Mouse (Mus musculus) forebrain, embryonic 14.5 days (tissue): ENCODE data around the gene Ppil6. TPM values are rescaled to one million over a fixed set of nuclear protein-coding genes. Genes with fewer than 3 reads are reported as not detected.
A peak's percentile ranks its signal among the peaks of the same experiment; 100 is the strongest.

Experiments
- ATAC-seq: fragments of 200-750 bp; cut with Nextera tagmentation; 2 replicates; pipeline ENCODE4 v1.8.0; 2017; ENCODE audit warnings: mild to moderate bottlenecking, moderate library complexity
- DNase-seq: peaks from one replicate; pipeline ENCODE4 v3.0.0-alpha.2; 2015; ENCODE audit warnings: low spot score
- H3K27ac ChIP-seq: fragments of 300-500 bp; sonication (generic); 2 replicates; pipeline ENCODE4 v1.5.1; 2014; ENCODE audit warnings: low read depth, mild to moderate bottlenecking, control low read depth, low read length, moderate library complexity
- H3K27me3 ChIP-seq: fragments of 300-500 bp; sonication (generic); replicated peaks from 2 replicates; pipeline ENCODE4 v1.6.1; 2014; ENCODE audit warnings: low read length, control low read depth, mixed read lengths; ENCODE audit not compliant: control insufficient read depth, insufficient read depth
- H3K36me3 ChIP-seq: fragments of 300-500 bp; sonication (generic); 2 replicates; pipeline ENCODE4 v1.6.1; 2014; ENCODE audit warnings: low read length, control low read depth; ENCODE audit not compliant: control insufficient read depth, insufficient read depth
- H3K4me1 ChIP-seq: fragments of 300-500 bp; sonication (generic); 2 replicates; pipeline ENCODE4 v1.6.1; 2014; ENCODE audit warnings: antibody characterized with exemption, low read length, control low read depth; ENCODE audit not compliant: control insufficient read depth, insufficient read depth
- H3K4me2 ChIP-seq: fragments of 300-500 bp; sonication (generic); 2 replicates; pipeline ENCODE4 v1.6.1; 2014; ENCODE audit warnings: mild to moderate bottlenecking, control low read depth, low read length
- H3K4me3 ChIP-seq: fragments of 300-500 bp; sonication (generic); 2 replicates; pipeline ENCODE4 v1.5.1; 2014; ENCODE audit warnings: low read depth, low read length, control low read depth
- H3K9ac ChIP-seq: fragments of 300-500 bp; sonication (generic); 2 replicates; pipeline ENCODE4 v1.6.1; 2014; ENCODE audit warnings: mild to moderate bottlenecking, low read length, control low read depth, moderate library complexity
- H3K9me3 ChIP-seq: fragments of 300-500 bp; sonication (generic); replicated peaks from 2 replicates; pipeline ENCODE4 v1.6.1; 2016; ENCODE audit warnings: low read length, control low read depth, mixed read lengths; ENCODE audit not compliant: control insufficient read depth
- WGBS: fragments of 180-500 bp; shearing (Covaris S2); extraction: QIAGEN DNeasy Blood & Tissue Kit; methylation state at CpG from one replicate; pipeline ENCODE4 v1.1.7; 2014; 5-methylcytosine and 5-hydroxymethylcytosine counted together
- polyA plus RNA-seq: library from polyadenylated mRNA; unstranded; fragments of >200 nt; fragmentation: Nextera tagmentation; extraction: Ambion mirVana; gene quantifications from 2 replicates; pipeline ENCODE4 v1.2.1, GENCODE M21; 2014

Gene Ppil6
- polyA plus RNA-seq, 1 experiment from 2014 or later: 2.0 TPM

GRCm38 (mm10) chr10:41474981-41475391 is 15.3 kb upstream of the Ppil6 start:
- Histone ChIP-seq H3K27me3 (no peaks in the 10 kb centered on the region), H3K36me3 (no peaks in the 10 kb centered on the region), H3K4me1 (peaks cover 13% of the 10 kb centered on the region; the same call in 1 of the 2 replicates), H3K4me2 (no peak overlapping the region), H3K9ac (no peak overlapping the region), H3K27ac (no peak overlapping the region), H3K9me3 (no peaks in the 10 kb centered on the region), H3K4me3 (no peak overlapping the region)
- no peak for ATAC-seq
- 84% methylated on average over 1 of the region's 1 CpGs for WGBS
- no peak for DNase-seq

GRCm38 (mm10) chr10:41476171-41477017 is 13.8 kb upstream of the Ppil6 start, which contains the start of gene Mical1:
Mical1 (plus strand) TSS chr10:41476314.
- under 1% methylated on average over 34 of the region's 35 CpGs for WGBS
- peak within 1 kb of the TSS; percentile 79 for H3K9ac ChIP-seq
- peak within 1 kb of the TSS; percentile 58 for H3K4me3 ChIP-seq

GRCm38 (mm10) chr10:41477018-41477277 is 13.3 kb upstream of the Ppil6 start:
- 0% methylated on average over 9 of the region's 9 CpGs for WGBS
- H3K27ac ChIP-seq: peak overlapping the region; percentile 84
- H3K4me1 ChIP-seq: peaks cover 13% of the 10 kb centered on the region; the same call in 1 of the 2 replicates
- 0 out of 2 replicates have a peak, but pooled peaks cover 10% of the 10 kb centered on the region for H3K36me3 ChIP-seq
- H3K9me3 ChIP-seq: no peaks in the 10 kb centered on the region
- H3K4me2 ChIP-seq: peak overlapping the region; percentile 72
- peak; percentile 72 for DNase-seq
- H3K9ac ChIP-seq: peak overlapping the region; percentile 79
- ATAC-seq: peak; percentile 36
- H3K27me3 ChIP-seq: no peaks in the 10 kb centered on the region
- H3K4me3 ChIP-seq: peak overlapping the region; percentile 58

More at GRCm38 (mm10) chr10:41476171-41477017, 13.8 kb upstream of the Ppil6 start, which contains the start of gene Mical1:
- H3K27me3 ChIP-seq: no peaks in the 10 kb centered on the region
- H3K9me3 ChIP-seq: no peaks in the 10 kb centered on the region
- H3K4me1 ChIP-seq: peaks cover 13% of the 10 kb centered on the region; the same call in 1 of the 2 replicates
- DNase-seq: peak; percentile 65
- ATAC-seq: peak; percentile 75
- 0 out of 2 replicates have a peak, but pooled peaks cover 4% of the 10 kb centered on the region for H3K36me3 ChIP-seq
- H3K27ac ChIP-seq: peak within 1 kb of the TSS; percentile 84
- peak within 1 kb of the TSS; percentile 72 for H3K4me2 ChIP-seq

GRCm38 (mm10) chr10:41477278-41478181 is 12.7 kb upstream of the Ppil6 start:
- peak overlapping the region; percentile 84; the same call in 1 of the 2 replicates for H3K27ac ChIP-seq
- WGBS: 0% methylated on average over 20 of the region's 20 CpGs
- H3K27me3 ChIP-seq: no peaks in the 10 kb centered on the region

GRCm38 (mm10) chr10:41479961-41480360 is 10.3 kb upstream of the Ppil6 start:
- H3K4me1 ChIP-seq: peaks cover 13% of the 10 kb centered on the region; the same call in 1 of the 2 replicates
- peaks cover 34% of the 10 kb centered on the region for H3K36me3 ChIP-seq
- 90% methylated on average over 3 of the region's 3 CpGs for WGBS
- DNase-seq (no peak), ATAC-seq (no peak)
- no peaks in the 10 kb centered on the region for H3K27me3 ChIP-seq
- no peak overlapping the region for H3K4me2 ChIP-seq
- H3K9me3 ChIP-seq: no peaks in the 10 kb centered on the region
- no peak overlapping the region for H3K9ac ChIP-seq
- H3K4me3 ChIP-seq: no peak overlapping the region
- no peak overlapping the region for H3K27ac ChIP-seq

More at GRCm38 (mm10) chr10:41477278-41478181, 12.7 kb upstream of the Ppil6 start:
- H3K9me3 ChIP-seq: no peaks in the 10 kb centered on the region
- DNase-seq (peak; percentile 81), ATAC-seq (peak; percentile 80)
- H3K9ac ChIP-seq: peak overlapping the region; percentile 79
- peak overlapping the region; percentile 58 for H3K4me3 ChIP-seq
- peak overlapping the region; percentile 72 for H3K4me2 ChIP-seq
- peaks cover 13% of the 10 kb centered on the region; the same call in 1 of the 2 replicates for H3K4me1 ChIP-seq
- H3K36me3 ChIP-seq: 0 out of 2 replicates have a peak, but pooled peaks cover 15% of the 10 kb centered on the region

GRCm38 (mm10) chr10:41480938-41481880 is 9.0 kb upstream of the Ppil6 start:
- Histone ChIP-seq H3K27ac (no peak overlapping the region), H3K9ac (no peak overlapping the region), H3K9me3 (no peaks in the 10 kb centered on the region), H3K4me1 (peaks cover 8% of the 10 kb centered on the region; the same call in 1 of the 2 replicates), H3K27me3 (no peaks in the 10 kb centered on the region), H3K4me3 (no peak overlapping the region), H3K4me2 (no peak overlapping the region), H3K36me3 (peaks cover 45% of the 10 kb centered on the region)
- 77% methylated on average over 33 of the region's 33 CpGs for WGBS
- DNase-seq (no peak), ATAC-seq (no peak)

GRCm38 (mm10) chr10:41482446-41482845 is 7.8 kb upstream of the Ppil6 start:
- Histone ChIP-seq H3K4me3 (no peak overlapping the region), H3K4me1 (peaks cover 3% of the 10 kb centered on the region; the same call in 1 of the 2 replicates), H3K9me3 (no peaks in the 10 kb centered on the region), H3K4me2 (no peak overlapping the region), H3K27ac (no peak overlapping the region), H3K27me3 (no peaks in the 10 kb centered on the region), H3K9ac (no peak overlapping the region), H3K36me3 (peaks cover 58% of the 10 kb centered on the region)
- ATAC-seq: no peak
- 90% methylated on average over 7 of the region's 7 CpGs for WGBS
- DNase-seq: no peak

- H3K27me3 ChIP-seq: no peaks in the 10 kb centered on the region
- no peak overlapping the region for H3K9ac ChIP-seq
- DNase-seq (no peak), ATAC-seq (no peak)
- no peak overlapping the region for H3K27ac ChIP-seq
- H3K4me1 ChIP-seq: peaks cover 15% of the 10 kb centered on the region
- 94% methylated on average over 16 of the region's 16 CpGs for WGBS
- H3K4me3 ChIP-seq: no peak overlapping the region
- H3K9me3 ChIP-seq: no peaks in the 10 kb centered on the region
- no peak overlapping the region for H3K4me2 ChIP-seq
- peaks cover 64% of the 10 kb centered on the region for H3K36me3 ChIP-seq
These were observed 4.5 kb upstream of the Ppil6 start for GRCm38 (mm10) chr10:41485778-41486177.
